Mouse (Mus musculus) 416B (cell line): ENCODE data around the gene Gucy1b1.

Experiments
- DNase-seq: peaks from one replicate; pipeline ENCODE4 v3.0.0; 2011; ENCODE audit warnings: low read depth

Gene Gucy1b1

GRCm38 (mm10) chr3:82074201-82074851, at the start of gene Gucy1b1:
TSS of gene Gucy1b1 (minus strand) at chr3:82074689.
- no peak for DNase-seq

DNA sequence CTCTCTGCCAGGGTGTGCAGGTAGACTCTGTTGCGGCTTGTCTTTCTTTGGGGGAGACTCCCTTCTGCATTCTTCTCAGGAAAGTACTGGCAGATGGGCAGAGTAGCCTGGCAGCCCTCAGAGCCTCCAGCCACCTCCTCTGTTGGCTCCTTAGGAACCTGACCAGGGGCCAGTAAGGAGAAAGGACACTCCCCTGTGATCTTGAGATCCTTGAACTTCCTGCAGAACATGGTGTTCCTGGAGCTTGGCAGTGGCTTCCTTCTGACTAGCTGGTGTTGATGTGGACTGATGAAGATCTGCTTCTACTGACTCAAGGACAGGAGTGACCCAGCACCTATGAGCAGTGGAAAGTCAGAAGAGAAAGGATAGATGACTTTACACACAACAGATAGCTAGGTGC, 44.4 kb upstream of the Gucy1b1 start:
- DNase-seq = no peak

DNA sequence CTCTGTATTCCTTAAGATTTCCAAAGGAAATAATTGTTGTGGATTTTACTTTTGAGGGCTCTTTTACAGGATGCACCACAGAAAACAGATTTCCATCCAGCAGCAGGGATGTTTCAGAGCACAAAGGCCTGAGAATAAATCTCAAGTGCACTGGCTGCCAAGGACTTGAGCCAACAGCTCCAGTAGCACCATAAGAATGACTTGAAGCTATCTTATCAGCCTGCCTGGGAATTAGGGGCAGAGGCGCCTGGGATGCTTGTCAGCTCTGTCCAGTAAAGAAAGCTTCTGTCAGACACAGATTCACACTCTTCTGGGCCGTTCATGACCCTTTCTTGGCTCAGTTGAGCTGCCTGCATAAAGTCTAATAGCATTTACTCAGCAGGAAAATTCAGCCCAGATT, 38.0 kb upstream of the Gucy1b1 start:
- no peak for DNase-seq

- no peak for DNase-seq
These were observed 37.5 kb upstream of the Gucy1b1 start for GRCm38 (mm10) chr3:82111986-82112385.

GRCm38 (mm10) chr3:82108951-82109350, 34.5 kb upstream of the Gucy1b1 start:
- DNase-seq = no peak

GRCm38 (mm10) chr3:82104229-82104628, 29.7 kb upstream of the Gucy1b1 start:
- no peak for DNase-seq

DNA sequence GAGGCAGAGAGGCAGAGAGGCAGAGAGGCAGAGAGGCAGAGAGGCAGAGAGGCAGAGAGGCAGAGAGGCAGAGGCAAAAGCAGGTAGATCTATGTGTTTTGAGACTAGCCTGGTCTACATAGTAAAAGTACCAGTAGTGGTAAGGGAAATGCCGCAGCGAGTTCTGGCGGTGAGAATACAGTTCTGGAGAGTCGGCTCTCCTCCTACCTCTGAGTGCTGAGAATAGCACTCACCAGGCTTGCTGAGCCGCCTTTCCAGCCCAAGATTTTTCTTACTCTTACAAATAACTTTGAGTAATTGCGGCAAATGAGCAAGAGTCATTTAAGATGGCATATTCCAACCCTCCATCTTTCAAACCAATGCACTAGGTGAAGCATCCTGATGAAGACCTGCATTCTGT, 24.6 kb upstream of the Gucy1b1 start:
- no peak for DNase-seq

- DNase-seq = no peak
These were observed 22.3 kb upstream of the Gucy1b1 start for GRCm38 (mm10) chr3:82096801-82097200.

GRCm38 (mm10) chr3:82073741-82074181, 728 bp downstream of the Gucy1b1 start:
- DNase-seq = no peak

DNA sequence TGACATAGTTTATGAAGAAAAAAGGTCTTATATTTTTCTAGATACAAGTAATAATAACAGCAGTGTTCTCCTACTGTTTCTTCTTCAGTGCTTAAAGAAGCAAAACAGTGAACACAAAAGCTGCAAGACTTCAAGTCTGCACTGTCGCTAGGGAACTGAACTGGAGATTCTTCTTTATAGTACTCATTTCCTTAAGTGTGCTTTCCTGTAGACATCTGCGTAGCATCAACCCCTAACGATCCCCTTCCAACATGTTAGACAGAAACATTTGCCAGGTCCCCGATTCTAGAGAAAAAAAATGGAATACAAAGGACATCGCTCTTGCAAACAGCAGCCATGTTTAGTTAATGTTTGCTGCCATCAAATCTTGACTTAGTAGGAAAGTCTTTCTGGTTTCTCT, 6.7 kb downstream of the Gucy1b1 start:
- DNase-seq = no peak

- no peak for DNase-seq
These were observed 12.9 kb downstream of the Gucy1b1 start for GRCm38 (mm10) chr3:82061402-82062180.

- no peak for DNase-seq
These were observed 17.3 kb downstream of the Gucy1b1 start for GRCm38 (mm10) chr3:82057201-82057600.

- no peak for DNase-seq
These were observed 20.1 kb downstream of the Gucy1b1 start for GRCm38 (mm10) chr3:82054283-82054974.

- DNase-seq = no peak
These were observed 22.5 kb downstream of the Gucy1b1 start for GRCm38 (mm10) chr3:82052029-82052428.

GRCm38 (mm10) chr3:82051468-82051867, 23.0 kb downstream of the Gucy1b1 start:
- no peak for DNase-seq

DNA sequence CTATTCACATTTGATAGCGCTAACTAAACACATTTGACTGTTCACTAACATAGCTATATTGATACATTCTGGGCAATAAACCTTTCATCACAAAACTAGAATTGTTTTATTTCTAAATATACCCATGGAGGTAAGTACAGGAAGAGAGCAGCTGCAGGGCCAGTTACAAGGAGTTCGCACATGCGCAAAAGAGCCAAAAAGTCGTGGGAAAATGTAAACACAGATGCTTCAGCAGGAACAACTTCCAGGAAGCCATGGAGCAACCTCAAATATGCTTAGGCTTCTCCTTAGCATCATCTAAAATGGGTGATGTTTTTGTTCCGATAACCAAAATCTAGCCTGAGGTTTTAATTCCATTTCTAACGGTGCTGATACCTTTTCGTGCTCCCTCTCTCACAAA, 25.8 kb downstream of the Gucy1b1 start:
- DNase-seq = no peak

GRCm38 (mm10) chr3:82048078-82048477, 26.4 kb downstream of the Gucy1b1 start:
- no peak for DNase-seq

- DNase-seq = peak; percentile 52
These were observed 27.3 kb downstream of the Gucy1b1 start for GRCm38 (mm10) chr3:82047100-82047753.

DNA sequence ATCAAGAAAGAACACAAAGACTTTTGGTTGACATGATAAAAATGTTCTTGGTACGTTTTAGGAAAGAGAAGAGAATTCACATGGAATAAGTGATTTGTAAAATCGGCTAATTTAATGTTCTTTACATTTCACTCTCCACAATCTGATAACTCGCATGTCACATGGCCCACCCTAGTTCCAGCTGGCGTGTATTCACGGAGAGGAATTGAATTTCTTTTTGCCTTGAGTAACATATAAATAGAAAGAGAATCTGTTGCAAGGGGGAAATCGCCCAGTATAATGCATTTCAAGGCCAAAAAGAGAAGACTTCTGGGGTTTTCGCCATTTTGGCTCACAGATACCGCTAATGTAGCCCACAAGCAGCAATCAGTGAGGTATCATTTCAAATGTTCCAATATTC, 28.4 kb downstream of the Gucy1b1 start:
- no peak for DNase-seq

- DNase-seq = no peak
These were observed 29.6 kb downstream of the Gucy1b1 start for GRCm38 (mm10) chr3:82044902-82045301.

- DNase-seq = no peak
These were observed 30.8 kb downstream of the Gucy1b1 start for GRCm38 (mm10) chr3:82043676-82044075.

GRCm38 (mm10) chr3:82036262-82037044, 38.0 kb downstream of the Gucy1b1 start:
- no peak for DNase-seq
